Mouse (Mus musculus): ENCODE measurements around the gene Klk8. TPM values are rescaled to one million over a fixed set of nuclear protein-coding genes. Genes with fewer than 3 reads are reported as not detected.

Klk8 gene
- polyA plus RNA-seq, 1 experiment from 2014 or later, result 7.6 TPM

DNA sequence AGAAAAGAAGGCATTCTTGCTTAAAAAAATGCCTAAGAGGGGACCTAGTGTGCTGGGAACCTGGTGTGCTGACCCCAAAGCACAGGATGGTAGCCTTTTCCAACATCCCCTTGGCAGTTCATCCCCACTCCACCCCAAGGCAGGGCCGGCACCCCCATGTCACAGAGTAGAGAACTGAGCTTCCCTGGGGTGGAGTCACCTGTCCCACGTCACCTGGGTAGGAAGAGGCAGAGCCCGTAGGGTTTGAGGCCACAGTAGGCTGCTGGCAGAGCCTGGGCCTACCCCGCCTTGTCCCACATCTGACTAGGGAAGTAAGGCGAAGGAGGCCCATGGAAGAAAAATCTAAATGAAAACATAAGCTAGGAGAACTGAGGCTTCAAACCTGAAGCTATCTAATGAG is 23.0 kb upstream of the Klk8 start, which contains the start of gene Klk11:
Gene Klk11, plus strand, starts transcription at position 241 of the 400 bp plus-strand sequence.
- no peak within 1 kb of the TSS for H3K4me2 ChIP-seq (ENCODE audit: low read depth, low read length)
- 97% methylated on average over 5 of the region's 5 CpGs for WGBS
- H3K36me3 ChIP-seq (ENCODE audit: control insufficient read depth, insufficient read depth, low read length), result no peaks in the 10 kb centered on the region
- H3K9me3 ChIP-seq (ENCODE audit: control insufficient read depth, low read length), result no peaks in the 10 kb centered on the region
- H3K4me1 ChIP-seq (ENCODE audit: control insufficient read depth, insufficient read depth, low read length), result no peaks in the 10 kb centered on the region
- no peak within 1 kb of the TSS for H3K9ac ChIP-seq (replicated peaks; ENCODE audit: low read depth, low read length)
- H3K27me3 ChIP-seq (ENCODE audit: control insufficient read depth, insufficient read depth, low read length), result no peaks in the 10 kb centered on the region
- H3K4me3 ChIP-seq (ENCODE audit: low read depth, low read length), result no peak within 1 kb of the TSS
- ATAC-seq (ENCODE audit: low read depth), result no peak
- H3K27ac ChIP-seq (ENCODE audit: low read depth, low read length), result no peak within 1 kb of the TSS

DNA sequence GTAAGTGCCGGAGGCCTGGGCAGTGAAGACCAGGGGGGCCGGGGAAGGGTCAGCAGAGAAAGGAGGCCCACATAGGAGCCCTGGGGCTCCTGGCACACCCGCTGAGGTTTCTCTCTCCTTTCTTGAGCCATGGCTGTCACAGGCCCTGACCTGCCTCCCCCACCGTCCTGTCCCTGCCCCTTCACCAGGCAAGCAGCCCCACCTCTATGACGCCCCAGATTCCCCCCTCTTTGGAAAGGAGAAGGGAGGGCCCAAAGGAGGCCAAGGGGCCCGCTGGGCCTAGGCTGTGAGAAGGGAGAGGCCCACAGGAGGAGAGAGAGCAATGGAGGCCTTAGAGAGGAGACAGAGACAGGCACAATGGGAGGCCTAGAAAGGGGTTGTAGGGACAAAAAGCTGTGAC is 22.6 kb upstream of the Klk8 start:
- no peak overlapping the region for H3K4me3 ChIP-seq (ENCODE audit: low read depth, low read length)
- no peak overlapping the region for H3K27ac ChIP-seq (ENCODE audit: low read depth, low read length)
- no peaks in the 10 kb centered on the region for H3K4me1 ChIP-seq (ENCODE audit: control insufficient read depth, insufficient read depth, low read length)
- H3K9ac ChIP-seq (replicated peaks; ENCODE audit: low read depth, low read length), result no peak overlapping the region
- no peaks in the 10 kb centered on the region for H3K9me3 ChIP-seq (ENCODE audit: control insufficient read depth, low read length)
- H3K4me2 ChIP-seq (ENCODE audit: low read depth, low read length), result no peak overlapping the region
- H3K27me3 ChIP-seq (ENCODE audit: control insufficient read depth, insufficient read depth, low read length), result no peaks in the 10 kb centered on the region
- no peaks in the 10 kb centered on the region for H3K36me3 ChIP-seq (ENCODE audit: control insufficient read depth, insufficient read depth, low read length)
- 74% methylated on average over 5 of the region's 6 CpGs for WGBS
- ATAC-seq (ENCODE audit: low read depth), result no peak

DNA sequence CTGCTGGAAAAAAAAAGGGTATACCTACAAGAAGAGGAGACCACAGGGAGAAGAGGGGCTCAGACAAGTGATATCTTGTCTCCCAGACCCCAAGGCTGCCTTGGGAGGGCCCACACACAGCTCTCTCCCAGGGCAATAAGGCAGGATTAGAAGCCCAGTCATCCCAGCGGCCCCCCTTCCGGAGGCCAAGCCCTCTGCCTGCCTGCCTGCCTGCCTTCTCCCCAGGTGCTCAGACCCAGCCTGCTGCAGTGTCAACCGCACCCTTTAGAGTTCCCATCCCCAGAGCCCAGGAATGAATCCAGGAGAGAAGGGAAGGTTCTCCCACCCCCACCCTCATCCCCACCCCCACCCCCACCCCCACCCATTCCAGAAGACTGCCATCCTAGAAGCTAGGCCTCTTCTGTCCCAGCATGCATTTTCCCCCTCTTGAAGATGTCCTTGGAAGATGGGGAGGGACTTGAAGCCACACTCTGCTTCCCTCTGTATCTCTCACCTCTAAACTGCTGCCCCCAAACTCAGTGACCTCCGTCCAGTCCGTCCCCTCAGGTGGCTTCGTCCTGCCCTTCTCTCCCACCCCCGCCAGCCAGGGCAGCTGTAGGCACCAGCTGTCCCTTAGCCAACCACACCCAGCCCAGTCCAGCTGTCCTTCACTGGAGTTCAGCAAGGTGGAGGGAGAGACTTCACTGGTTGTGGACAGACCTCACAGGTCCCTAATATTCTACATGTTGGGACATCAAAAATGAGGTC is 21.9 kb upstream of the Klk8 start:
- 66% methylated on average over 7 of the region's 7 CpGs for WGBS
- ATAC-seq (ENCODE audit: low read depth), result no peak
- no peaks in the 10 kb centered on the region for H3K36me3 ChIP-seq (ENCODE audit: control insufficient read depth, insufficient read depth, low read length)

DNA sequence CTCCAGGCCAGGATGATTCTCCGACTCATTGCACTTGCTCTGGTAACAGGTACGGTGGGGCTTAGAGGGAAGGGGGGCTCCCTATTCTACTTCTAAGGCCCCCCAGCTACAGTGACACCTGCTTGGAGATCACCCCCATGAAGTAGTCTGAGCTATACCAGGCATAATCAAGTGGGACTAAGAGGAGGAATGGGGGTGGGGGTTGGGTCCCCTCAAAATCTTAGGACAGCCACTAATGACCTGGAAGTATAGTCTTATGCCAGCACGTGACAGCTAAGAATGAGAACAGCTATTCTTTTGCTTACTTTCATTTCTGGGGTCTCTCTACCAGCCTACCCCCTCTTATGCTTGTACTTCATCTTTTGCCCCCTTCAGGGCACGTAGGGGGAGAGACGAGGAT is 20.9 kb upstream of the Klk8 start:
- Histone ChIP-seq H3K9me3 (ENCODE audit: control insufficient read depth, low read length) (no peaks in the 10 kb centered on the region), H3K27me3 (ENCODE audit: control insufficient read depth, insufficient read depth, low read length) (no peaks in the 10 kb centered on the region), H3K27ac (ENCODE audit: low read depth, low read length) (no peak overlapping the region), H3K4me2 (ENCODE audit: low read depth, low read length) (no peak overlapping the region), H3K36me3 (ENCODE audit: control insufficient read depth, insufficient read depth, low read length) (no peaks in the 10 kb centered on the region), H3K9ac (replicated peaks; ENCODE audit: low read depth, low read length) (no peak overlapping the region), H3K4me3 (ENCODE audit: low read depth, low read length) (no peak overlapping the region), H3K4me1 (ENCODE audit: control insufficient read depth, insufficient read depth, low read length) (no peaks in the 10 kb centered on the region)
- 88% methylated on average over 5 of the region's 5 CpGs for WGBS
- ATAC-seq (ENCODE audit: low read depth), result no peak

More for the DNA sequence above, 21.9 kb upstream of the Klk8 start:
- H3K4me2 ChIP-seq (ENCODE audit: low read depth, low read length), result no peak overlapping the region
- no peak overlapping the region for H3K27ac ChIP-seq (ENCODE audit: low read depth, low read length)
- no peaks in the 10 kb centered on the region for H3K9me3 ChIP-seq (ENCODE audit: control insufficient read depth, low read length)
- no peak overlapping the region for H3K9ac ChIP-seq (replicated peaks; ENCODE audit: low read depth, low read length)
- no peak overlapping the region for H3K4me3 ChIP-seq (ENCODE audit: low read depth, low read length)
- no peaks in the 10 kb centered on the region for H3K4me1 ChIP-seq (ENCODE audit: control insufficient read depth, insufficient read depth, low read length)
- H3K27me3 ChIP-seq (ENCODE audit: control insufficient read depth, insufficient read depth, low read length), result no peaks in the 10 kb centered on the region

DNA sequence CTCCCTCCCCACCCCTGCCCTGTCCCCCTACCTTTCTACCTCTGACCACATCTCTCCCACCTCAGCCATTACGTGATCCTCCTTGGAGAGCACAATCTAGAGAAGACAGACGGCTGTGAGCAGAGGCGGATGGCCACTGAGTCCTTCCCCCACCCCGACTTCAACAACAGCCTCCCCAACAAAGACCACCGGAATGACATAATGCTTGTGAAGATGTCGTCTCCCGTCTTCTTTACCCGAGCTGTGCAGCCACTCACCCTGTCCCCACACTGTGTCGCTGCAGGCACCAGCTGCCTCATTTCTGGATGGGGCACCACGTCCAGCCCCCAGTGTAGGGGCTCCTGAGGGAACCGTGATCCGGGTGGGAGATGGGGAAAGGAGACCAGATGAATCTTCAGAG is 20.0 kb upstream of the Klk8 start:
- H3K9me3 ChIP-seq (ENCODE audit: control insufficient read depth, low read length), result no peaks in the 10 kb centered on the region
- no peak for ATAC-seq (ENCODE audit: low read depth)
- H3K36me3 ChIP-seq (ENCODE audit: control insufficient read depth, insufficient read depth, low read length), result no peaks in the 10 kb centered on the region
- no peak overlapping the region for H3K27ac ChIP-seq (ENCODE audit: low read depth, low read length)
- no peaks in the 10 kb centered on the region for H3K27me3 ChIP-seq (ENCODE audit: control insufficient read depth, insufficient read depth, low read length)
- WGBS, result 86% methylated on average over 12 of the region's 12 CpGs
- 0 out of 2 replicates have a peak, but pooled peaks cover 2% of the 10 kb centered on the region for H3K4me1 ChIP-seq (ENCODE audit: control insufficient read depth, insufficient read depth, low read length)
- no peak overlapping the region for H3K4me2 ChIP-seq (ENCODE audit: low read depth, low read length)
- H3K9ac ChIP-seq (replicated peaks; ENCODE audit: low read depth, low read length), result no peak overlapping the region
- no peak overlapping the region for H3K4me3 ChIP-seq (ENCODE audit: low read depth, low read length)

DNA sequence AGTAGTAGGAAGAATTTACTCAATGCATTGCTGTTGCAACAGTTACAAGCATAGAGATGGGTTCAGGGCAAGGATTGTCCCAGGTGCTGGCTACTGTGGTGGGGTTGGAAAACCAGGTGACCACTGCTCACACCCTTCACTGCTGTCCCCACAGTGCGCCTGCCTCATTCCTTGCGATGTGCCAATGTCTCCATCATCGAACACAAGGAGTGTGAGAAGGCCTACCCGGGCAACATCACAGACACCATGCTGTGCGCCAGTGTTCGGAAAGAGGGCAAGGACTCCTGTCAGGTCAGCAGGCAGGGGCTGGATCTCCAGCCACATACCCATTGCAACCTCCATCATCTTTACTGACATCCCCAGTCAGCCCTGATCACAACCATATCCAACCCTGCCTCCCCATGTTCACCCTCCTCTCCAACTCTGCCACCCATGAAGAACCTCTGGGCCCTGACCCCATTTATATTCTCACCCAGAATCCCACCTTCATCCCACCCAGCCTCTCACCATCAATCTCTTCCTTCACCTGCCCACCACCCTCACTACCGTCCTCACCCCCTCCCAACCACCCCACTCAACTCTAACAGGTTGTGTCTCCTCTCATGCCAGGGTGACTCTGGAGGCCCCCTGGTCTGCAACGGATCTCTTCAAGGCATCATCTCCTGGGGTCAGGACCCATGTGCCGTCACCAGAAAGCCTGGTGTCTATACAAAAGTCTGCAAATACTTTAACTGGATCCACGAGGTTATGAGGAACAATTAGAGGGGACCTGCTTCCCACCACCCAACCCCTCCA is 19.0 kb upstream of the Klk8 start:
- no peak overlapping the region for H3K9ac ChIP-seq (replicated peaks; ENCODE audit: low read depth, low read length)
- no peak for ATAC-seq (ENCODE audit: low read depth)
- 0 out of 2 replicates have a peak, but pooled peaks cover 6% of the 10 kb centered on the region for H3K4me1 ChIP-seq (ENCODE audit: control insufficient read depth, insufficient read depth, low read length)
- H3K4me2 ChIP-seq (ENCODE audit: low read depth, low read length), result no peak overlapping the region
- no peaks in the 10 kb centered on the region for H3K27me3 ChIP-seq (ENCODE audit: control insufficient read depth, insufficient read depth, low read length)
- no peaks in the 10 kb centered on the region for H3K36me3 ChIP-seq (ENCODE audit: control insufficient read depth, insufficient read depth, low read length)
- no peaks in the 10 kb centered on the region for H3K9me3 ChIP-seq (ENCODE audit: control insufficient read depth, low read length)
- H3K4me3 ChIP-seq (ENCODE audit: low read depth, low read length), result no peak overlapping the region
- H3K27ac ChIP-seq (ENCODE audit: low read depth, low read length), result no peak overlapping the region
- WGBS, result 90% methylated on average over 10 of the region's 10 CpGs

DNA sequence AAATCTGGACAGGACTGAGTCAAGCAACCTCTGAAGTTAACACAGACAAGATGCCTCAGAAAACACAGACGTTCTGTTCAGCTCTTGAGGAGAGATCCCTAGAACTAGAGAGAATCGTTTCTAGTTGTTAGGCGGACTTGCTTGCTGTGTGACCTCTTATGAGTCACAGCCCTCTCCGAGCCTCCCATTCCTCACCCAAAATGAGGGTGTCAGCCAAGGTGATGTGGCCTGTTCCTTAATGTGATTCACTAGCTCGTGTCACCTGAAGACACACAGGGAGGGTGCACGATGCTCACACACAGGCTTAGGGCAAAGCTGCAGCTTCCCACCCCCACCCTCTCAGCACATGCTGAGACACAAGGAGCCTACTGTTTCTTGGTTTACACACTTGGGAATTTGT is 17.1 kb upstream of the Klk8 start:
- no peak for ATAC-seq (ENCODE audit: low read depth)
- H3K36me3 ChIP-seq (ENCODE audit: control insufficient read depth, insufficient read depth, low read length), result no peaks in the 10 kb centered on the region
- no peak overlapping the region for H3K4me3 ChIP-seq (ENCODE audit: low read depth, low read length)
- H3K4me1 ChIP-seq (ENCODE audit: control insufficient read depth, insufficient read depth, low read length), result 0 out of 2 replicates have a peak, but pooled peaks cover 6% of the 10 kb centered on the region
- no peak overlapping the region for H3K9ac ChIP-seq (replicated peaks; ENCODE audit: low read depth, low read length)
- 77% methylated on average over 6 of the region's 6 CpGs for WGBS
- H3K27ac ChIP-seq (ENCODE audit: low read depth, low read length), result no peak overlapping the region
- H3K4me2 ChIP-seq (ENCODE audit: low read depth, low read length), result no peak overlapping the region
- no peaks in the 10 kb centered on the region for H3K9me3 ChIP-seq (ENCODE audit: control insufficient read depth, low read length)
- no peaks in the 10 kb centered on the region for H3K27me3 ChIP-seq (ENCODE audit: control insufficient read depth, insufficient read depth, low read length)

DNA sequence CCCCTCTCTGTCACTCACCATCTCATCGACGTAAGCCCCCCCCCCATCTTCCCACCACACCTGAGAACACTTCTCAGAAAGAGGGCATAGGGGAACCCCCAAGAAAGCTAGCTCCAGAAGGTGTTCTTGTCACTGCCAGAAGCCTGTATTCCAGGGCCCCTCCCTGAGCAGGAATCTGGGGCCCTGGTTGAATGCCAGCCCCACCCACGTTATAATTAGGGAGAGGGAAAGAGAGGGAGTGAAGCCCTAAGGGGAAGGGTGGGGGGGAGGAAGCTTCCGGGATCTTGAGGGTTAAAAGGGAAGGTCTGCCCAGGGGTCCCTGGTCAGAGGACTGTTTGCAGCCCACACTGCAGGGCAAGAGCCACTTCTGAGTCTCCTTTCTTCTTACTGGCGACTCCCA is 16.6 kb upstream of the Klk8 start, which contains the start of gene Klk10:
Gene Klk10, plus strand, starts transcription at position 290 of the 400 bp plus-strand sequence.
- no peaks in the 10 kb centered on the region for H3K9me3 ChIP-seq (ENCODE audit: control insufficient read depth, low read length)
- no peaks in the 10 kb centered on the region for H3K27me3 ChIP-seq (ENCODE audit: control insufficient read depth, insufficient read depth, low read length)
- no peak within 1 kb of the TSS for H3K27ac ChIP-seq (ENCODE audit: low read depth, low read length)
- H3K4me1 ChIP-seq (ENCODE audit: control insufficient read depth, insufficient read depth, low read length), result 0 out of 2 replicates have a peak, but pooled peaks cover 6% of the 10 kb centered on the region
- no peak within 1 kb of the TSS for H3K4me2 ChIP-seq (ENCODE audit: low read depth, low read length)
- H3K9ac ChIP-seq (replicated peaks; ENCODE audit: low read depth, low read length), result no peak within 1 kb of the TSS
- no peak for ATAC-seq (ENCODE audit: low read depth)
- no peaks in the 10 kb centered on the region for H3K36me3 ChIP-seq (ENCODE audit: control insufficient read depth, insufficient read depth, low read length)
- WGBS, result 55% methylated on average over 5 of the region's 5 CpGs
- H3K4me3 ChIP-seq (ENCODE audit: low read depth, low read length), result no peak within 1 kb of the TSS

DNA sequence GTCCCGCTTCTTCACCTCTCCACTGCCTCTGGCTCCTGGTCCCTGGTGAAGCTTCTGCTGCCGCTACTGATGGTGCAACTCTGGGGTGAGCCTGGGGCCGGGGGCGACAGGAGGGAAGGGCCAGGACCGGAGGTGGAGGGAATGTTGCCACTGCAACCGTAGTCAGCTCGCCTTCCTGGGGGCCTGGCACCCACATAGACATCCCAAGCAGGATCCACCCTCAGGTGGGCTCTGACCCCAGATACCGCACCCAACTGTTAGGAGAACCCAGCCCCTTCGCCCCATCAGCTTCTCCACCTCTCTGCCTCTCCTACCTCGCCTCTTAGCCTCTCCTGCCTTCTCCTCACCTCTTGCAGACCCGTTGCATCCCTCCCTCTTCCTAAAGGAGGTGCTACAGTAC is 15.8 kb upstream of the Klk8 start:
- WGBS, result 84% methylated on average over 11 of the region's 11 CpGs
- Histone ChIP-seq H3K27me3 (ENCODE audit: control insufficient read depth, insufficient read depth, low read length) (no peaks in the 10 kb centered on the region), H3K27ac (ENCODE audit: low read depth, low read length) (no peak overlapping the region), H3K9me3 (ENCODE audit: control insufficient read depth, low read length) (no peaks in the 10 kb centered on the region), H3K4me3 (ENCODE audit: low read depth, low read length) (no peak overlapping the region), H3K9ac (replicated peaks; ENCODE audit: low read depth, low read length) (no peak overlapping the region), H3K36me3 (ENCODE audit: control insufficient read depth, insufficient read depth, low read length) (no peaks in the 10 kb centered on the region), H3K4me1 (ENCODE audit: control insufficient read depth, insufficient read depth, low read length) (0 out of 2 replicates have a peak, but pooled peaks cover 6% of the 10 kb centered on the region), H3K4me2 (ENCODE audit: low read depth, low read length) (no peak overlapping the region)
- no peak for ATAC-seq (ENCODE audit: low read depth)

Data from neural tube, embryonic 14.5 days (tissue).